Mouse (Mus musculus): ENCODE data around the gene Ubqln4. TPM values are rescaled to one million over a fixed set of nuclear protein-coding genes. Genes with fewer than 3 reads are reported as not detected.

Gene Ubqln4
- total and polyA plus RNA-seq, 3 experiments = 61.1 to 100 (median 96.2) TPM

DNA sequence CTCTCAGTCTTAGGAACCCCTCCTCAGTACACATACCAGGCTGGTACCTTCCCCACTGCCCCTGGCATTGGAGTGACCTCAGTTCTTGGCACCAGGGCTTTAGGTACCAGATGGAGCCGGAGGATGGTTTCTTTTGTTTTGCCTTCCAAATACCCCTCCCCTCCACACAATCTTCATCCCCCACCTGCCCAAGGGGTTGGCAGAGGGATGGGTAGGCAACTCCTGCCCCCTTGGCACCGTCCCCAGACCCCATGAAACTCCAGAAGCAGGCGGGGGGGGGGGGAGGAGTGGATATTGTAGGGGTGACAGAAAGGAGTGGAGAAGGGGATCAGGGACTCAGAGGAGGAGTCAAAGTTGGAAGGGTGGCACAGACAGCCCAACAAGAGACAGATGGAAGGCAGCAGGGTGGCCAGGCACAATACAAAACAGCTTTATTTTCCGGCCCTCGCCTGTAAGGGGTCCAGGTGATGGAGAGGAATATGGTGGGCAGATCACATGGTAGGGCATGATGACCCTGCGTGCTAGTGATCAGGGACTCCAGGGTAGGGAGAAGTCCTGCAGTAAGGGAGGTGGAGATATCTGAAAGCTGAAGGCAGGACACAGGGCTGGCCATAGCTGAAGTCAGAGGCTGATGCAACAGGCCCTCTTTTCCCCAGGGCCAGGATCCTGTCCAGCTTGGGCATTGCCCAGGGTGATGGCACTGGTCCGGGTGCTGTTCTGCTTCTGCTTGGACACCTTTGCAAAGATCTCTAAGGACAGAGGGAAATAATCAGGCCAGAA is 11.7 kb upstream of the Ubqln4 start:
- DNase-seq = no peak

GRCm38 (mm10) chr3:88542486-88542885 is 11.1 kb upstream of the Ubqln4 start:
- DNase-seq = no peak

DNA sequence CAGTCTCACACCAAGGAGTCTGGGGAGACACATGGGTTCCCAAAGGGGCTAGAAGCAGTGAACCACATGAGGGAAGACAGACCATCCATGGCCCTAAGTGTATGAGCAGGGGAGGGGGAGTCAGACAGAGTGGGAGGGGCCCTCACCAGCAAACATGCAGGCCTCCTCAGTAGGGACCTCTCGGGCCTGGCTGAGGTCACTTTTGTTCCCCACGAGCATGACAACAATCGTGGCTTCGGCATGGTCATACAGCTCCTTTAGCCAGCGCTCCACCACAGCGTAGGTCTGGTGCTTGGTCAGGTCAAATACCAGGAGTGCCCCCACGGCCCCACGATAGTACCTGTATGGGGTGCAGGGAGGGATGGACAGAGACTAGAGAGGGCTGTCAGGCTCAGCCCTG is 10.4 kb upstream of the Ubqln4 start:
- no peak for DNase-seq

- no peak for DNase-seq
Measured at GRCm38 (mm10) chr3:88543651-88544410, 9.7 kb upstream of the Ubqln4 start.

DNA sequence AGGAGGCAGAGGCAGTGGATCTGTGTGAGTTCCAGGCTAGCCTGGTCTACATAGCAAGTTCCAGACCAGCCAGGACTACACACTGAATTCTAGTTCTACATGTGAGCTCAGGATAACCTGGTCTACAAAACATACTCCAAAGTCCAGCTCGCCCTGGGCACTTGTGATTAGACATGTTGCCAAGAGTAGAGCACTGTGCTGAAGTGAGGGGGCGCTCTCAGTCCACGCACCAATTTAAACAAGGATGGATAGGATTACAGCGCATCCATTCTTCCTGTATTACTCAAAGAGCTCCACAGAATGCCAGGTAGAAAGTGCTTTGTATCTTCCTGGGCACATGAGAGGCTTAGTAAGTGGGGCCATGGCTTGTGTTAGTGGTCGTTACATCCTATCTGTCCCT is 9.0 kb upstream of the Ubqln4 start:
- DNase-seq = peak; percentile 41

- DNase-seq = no peak
Measured at GRCm38 (mm10) chr3:88544955-88545591, 8.5 kb upstream of the Ubqln4 start.

GRCm38 (mm10) chr3:88546674-88547418 is 6.7 kb upstream of the Ubqln4 start:
- no peak for DNase-seq

- DNase-seq = no peak
Measured at GRCm38 (mm10) chr3:88548180-88548917, 5.2 kb upstream of the Ubqln4 start, which contains the start of gene Rab25. TSS of gene Rab25 (minus strand) at chr3:88548300.

DNA sequence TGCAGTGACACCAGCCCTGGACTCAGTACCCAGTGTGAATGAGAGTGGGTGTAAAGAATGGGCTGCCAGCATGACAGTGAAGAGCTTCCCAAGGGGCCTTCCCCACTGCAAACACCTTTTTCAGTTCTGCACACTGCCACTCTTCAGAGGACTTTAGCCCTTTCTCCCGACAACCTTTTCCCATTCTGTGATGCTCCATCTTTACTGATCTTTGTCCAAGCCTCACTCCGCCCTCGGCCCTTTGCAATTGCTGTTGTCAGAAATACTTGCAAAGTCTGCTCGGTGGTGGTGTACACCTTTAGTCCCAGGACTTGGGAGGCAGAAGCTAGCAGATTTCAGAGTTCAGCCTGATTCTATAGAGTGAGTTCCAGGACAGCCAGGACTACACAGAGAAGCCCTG is 2.0 kb upstream of the Ubqln4 start:
- DNase-seq = no peak

DNA sequence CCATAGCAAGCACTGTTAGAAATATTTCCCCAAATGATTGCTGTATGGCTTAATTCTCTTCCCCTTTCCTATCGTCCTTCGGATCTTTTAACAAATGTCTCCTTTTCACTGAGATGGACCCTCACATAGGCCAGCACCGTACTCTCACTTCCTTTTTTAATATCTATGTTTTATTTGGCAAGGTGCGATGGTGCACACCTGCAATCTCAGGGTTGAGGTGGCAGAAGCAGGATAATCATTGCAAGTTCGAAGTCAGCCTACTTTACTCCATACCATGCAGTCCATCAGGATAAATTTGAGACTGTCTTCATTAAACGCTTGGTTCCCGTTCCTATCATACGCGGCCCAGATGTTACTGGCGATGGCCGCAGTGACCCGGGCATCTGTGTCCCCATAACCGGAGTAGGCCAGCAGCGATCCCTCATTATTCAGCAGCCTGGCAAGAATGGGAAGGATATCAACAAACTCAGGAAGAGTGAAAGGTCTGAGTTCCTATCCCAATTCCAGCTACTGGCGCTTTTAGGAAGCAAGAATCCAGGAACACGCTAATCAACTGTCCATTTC is 1.4 kb upstream of the Ubqln4 start:
- DNase-seq = peak; percentile 33

DNA sequence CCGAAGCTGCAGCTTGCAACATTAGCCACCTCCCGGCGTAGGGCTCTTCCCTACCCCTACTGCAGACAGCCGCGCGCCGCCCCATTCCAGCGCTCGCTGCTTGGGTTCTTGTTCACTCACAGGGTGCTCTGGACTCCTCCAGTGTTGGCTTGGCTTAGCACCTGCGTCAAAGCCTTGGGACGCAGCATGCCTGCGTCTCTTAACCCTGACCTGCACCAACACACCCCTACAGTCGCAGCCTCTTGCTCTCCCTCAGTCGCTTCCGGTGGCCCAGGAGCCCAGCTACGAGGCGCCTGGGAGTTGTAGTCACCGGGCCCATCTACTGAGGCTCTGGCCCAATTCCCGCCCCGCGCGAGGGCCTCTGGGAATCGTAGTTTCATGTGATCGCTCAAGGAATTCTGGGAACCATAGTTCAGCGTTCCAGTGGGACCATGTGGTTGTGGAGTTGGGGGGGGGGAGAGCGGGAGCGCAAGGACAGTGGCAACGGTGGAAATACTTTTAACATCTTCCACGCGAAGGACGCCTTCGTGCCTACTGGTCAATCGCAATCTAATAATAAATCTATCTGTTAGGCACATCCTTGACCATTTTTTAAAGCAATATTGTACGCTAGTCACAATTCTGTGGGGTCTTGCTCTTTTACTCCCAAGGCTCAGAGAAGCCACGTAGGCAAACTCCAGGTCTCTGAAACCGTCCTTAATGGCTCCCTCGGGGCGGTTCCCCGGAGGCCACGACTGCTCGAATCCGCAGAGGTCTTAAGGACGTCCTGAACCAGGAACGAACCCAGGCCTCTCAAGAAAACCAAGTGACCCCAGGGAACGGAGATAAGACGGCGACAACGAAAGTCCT is 658 bp upstream of the Ubqln4 start, which contains the start of gene Lamtor2:
Gene Lamtor2, minus strand, starts transcription at position 399 of the 849 bp plus-strand sequence.
- DNase-seq = peak; percentile 99

GRCm38 (mm10) chr3:88553880-88554586 is 475 bp downstream of the Ubqln4 start:
- DNase-seq = no peak

DNA sequence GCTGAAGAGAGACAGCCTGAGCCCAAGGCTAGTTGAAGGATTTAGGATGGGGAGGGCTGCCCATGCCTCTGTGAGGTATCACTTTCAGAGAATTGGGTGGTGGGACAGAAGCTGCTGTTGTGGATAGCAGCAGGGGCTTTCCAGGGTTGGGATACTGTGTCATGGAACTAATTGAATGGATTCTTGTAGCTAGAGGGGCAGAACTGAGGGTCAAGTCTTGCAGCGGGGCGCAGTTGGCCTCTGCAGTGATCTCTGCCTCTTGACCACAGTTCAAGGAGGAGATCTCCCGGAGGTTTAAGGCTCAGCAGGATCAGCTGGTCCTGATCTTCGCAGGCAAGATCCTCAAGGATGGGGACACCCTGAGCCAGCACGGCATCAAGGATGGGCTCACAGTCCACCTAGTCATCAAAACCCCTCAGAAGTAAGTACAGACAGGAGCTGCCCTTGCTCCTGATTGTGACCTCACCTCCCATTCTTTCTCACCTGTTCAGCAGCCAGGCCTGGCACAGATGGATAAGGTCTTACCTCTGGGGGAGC is 1.6 kb downstream of the Ubqln4 start:
- DNase-seq = no peak

DNA sequence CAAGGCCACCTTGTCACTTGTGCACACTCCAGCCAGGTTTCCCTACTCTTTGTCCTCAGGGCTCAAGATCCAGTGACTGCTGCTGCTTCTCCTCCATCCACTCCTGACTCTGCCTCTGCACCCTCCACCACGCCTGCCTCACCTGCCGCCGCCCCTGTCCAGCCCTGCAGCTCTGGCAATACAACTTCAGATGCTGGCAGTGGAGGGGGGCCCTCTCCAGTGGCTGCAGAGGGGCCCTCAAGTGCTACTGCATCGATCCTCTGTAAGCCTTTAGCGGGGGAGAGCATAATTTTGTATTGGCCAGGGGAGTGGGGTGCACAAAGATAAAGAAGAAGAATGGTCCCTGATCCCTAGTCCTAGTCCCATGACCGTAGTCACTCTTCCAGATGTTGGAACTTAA is 2.2 kb downstream of the Ubqln4 start:
- no peak for DNase-seq

DNA sequence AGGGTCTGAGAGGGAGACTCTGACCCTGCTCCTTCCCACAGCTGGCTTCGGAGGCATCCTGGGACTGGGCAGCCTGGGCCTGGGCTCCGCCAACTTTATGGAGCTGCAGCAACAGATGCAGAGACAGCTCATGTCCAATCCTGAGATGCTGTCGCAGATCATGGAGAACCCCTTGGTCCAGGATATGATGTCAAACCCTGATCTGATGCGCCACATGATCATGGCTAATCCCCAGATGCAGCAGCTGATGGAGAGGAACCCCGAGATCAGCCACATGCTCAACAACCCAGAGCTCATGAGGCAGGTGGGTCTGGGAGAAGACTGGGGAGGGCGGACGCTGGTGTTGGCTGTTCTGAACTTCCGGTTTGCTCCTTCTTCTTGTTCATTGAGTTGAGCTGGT is 3.1 kb downstream of the Ubqln4 start:
- DNase-seq = no peak

DNA sequence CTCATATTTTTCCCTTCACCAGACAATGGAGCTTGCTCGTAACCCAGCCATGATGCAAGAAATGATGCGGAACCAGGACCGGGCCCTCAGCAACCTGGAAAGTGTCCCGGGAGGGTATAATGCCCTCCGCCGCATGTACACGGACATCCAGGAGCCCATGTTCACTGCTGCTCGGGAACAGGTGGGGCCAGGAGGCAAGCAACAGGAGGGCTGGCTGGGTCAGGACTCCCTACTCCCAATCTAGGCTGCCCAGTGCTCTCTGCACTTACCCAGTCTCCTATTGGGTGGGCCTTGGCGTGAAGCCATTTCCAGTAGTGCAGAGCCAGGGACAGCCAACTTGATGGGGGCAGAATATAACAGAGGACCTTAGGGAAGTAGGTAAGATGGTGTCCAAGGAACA is 6.0 kb downstream of the Ubqln4 start:
- DNase-seq = no peak

- no peak for DNase-seq
Measured at GRCm38 (mm10) chr3:88561989-88562388, 8.4 kb downstream of the Ubqln4 start.

GRCm38 (mm10) chr3:88563442-88563841 is 9.9 kb downstream of the Ubqln4 start:
- DNase-seq = no peak

DNA sequence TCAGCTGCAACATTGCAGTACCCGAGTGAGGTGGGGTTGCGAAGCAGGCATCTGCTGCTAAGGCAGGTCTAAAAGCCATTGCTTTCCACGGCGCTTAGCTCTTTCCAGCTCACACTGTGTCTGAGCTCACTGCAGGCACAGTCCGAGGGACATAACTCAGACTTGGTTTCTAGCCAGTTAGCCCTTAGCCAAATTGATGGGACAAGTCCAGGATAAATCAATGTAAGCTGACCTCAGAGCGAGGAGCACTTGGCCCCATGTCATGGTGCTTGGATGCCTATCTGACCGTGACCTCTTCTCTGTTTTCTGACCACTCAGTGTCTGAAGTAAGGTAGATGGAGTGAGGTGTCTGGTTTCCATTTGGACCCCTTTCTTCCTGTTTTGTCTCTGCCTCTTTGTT is 10.4 kb downstream of the Ubqln4 start:
- DNase-seq = peak; percentile 49
